Mouse (Mus musculus) hindbrain, embryonic 14.5 days (tissue): Measurements from ENCODE around the gene Mpnd. TPM values are rescaled to one million over a fixed set of nuclear protein-coding genes. Genes with fewer than 3 reads are reported as not detected.
A peak's percentile ranks its signal among the peaks of the same experiment; 100 is the strongest.

Experiments
- ATAC-seq: fragments of 200-750 bp; cut with Nextera tagmentation; 2 replicates; pipeline ENCODE4 v1.8.0; 2017; ENCODE audit warnings: moderate number of reproducible peaks, mild to moderate bottlenecking, moderate TSS enrichment, moderate library complexity; ENCODE audit not compliant: low FRiP score
- DNase-seq: peaks from one replicate; pipeline ENCODE4 v3.0.0-alpha.2; 2015; ENCODE audit warnings: low spot score
- H3K27ac ChIP-seq: fragments of 300-500 bp; sonication (generic); 2 replicates; pipeline ENCODE4 v1.5.1; 2014; ENCODE audit warnings: mild to moderate bottlenecking, moderate library complexity
- H3K27me3 ChIP-seq: fragments of 300-500 bp; sonication (generic); 2 replicates; pipeline ENCODE4 v1.6.1; 2014; ENCODE audit warnings: mild to moderate bottlenecking, low read length, mixed read lengths; ENCODE audit not compliant: control insufficient read depth, insufficient read depth
- H3K36me3 ChIP-seq: fragments of 300-500 bp; sonication (generic); replicated peaks from 2 replicates; pipeline ENCODE4 v1.6.1; 2014; ENCODE audit not compliant: control insufficient read depth, insufficient read depth
- H3K4me1 ChIP-seq: fragments of 300-500 bp; sonication (generic); replicated peaks from 2 replicates; pipeline ENCODE4 v1.6.1; 2014; ENCODE audit warnings: antibody characterized with exemption, low read length, mixed read lengths; ENCODE audit not compliant: control insufficient read depth, insufficient read depth
- H3K4me2 ChIP-seq: fragments of 300-500 bp; sonication (generic); replicated peaks from 2 replicates; pipeline ENCODE4 v1.6.1; 2014; ENCODE audit warnings: mild to moderate bottlenecking, moderate library complexity
- H3K4me3 ChIP-seq: fragments of 300-500 bp; sonication (generic); replicated peaks from 2 replicates; pipeline ENCODE4 v1.5.1; 2014; ENCODE audit warnings: mild to moderate bottlenecking, low read length
- H3K9ac ChIP-seq: fragments of 300-500 bp; sonication (generic); 2 replicates; pipeline ENCODE4 v1.6.1; 2014
- H3K9me3 ChIP-seq: fragments of 300-500 bp; sonication (generic); 2 replicates; pipeline ENCODE4 v1.6.1; 2016; ENCODE audit warnings: low read length; ENCODE audit not compliant: control insufficient read depth
- WGBS: fragments of 180-500 bp; shearing (Covaris S2); extraction: QIAGEN DNeasy Blood & Tissue Kit; methylation state at CpG from one replicate; pipeline ENCODE4 v1.1.7; 2014; 5-methylcytosine and 5-hydroxymethylcytosine counted together
- polyA plus RNA-seq: library from polyadenylated mRNA; unstranded; fragments of >200 nt; fragmentation: Nextera tagmentation; extraction: Ambion mirVana; gene quantifications from 2 replicates; pipeline ENCODE4 v1.2.1, GENCODE M21; 2014

Gene Mpnd
- polyA plus RNA-seq, 1 experiment from 2014 or later: 151 TPM

DNA sequence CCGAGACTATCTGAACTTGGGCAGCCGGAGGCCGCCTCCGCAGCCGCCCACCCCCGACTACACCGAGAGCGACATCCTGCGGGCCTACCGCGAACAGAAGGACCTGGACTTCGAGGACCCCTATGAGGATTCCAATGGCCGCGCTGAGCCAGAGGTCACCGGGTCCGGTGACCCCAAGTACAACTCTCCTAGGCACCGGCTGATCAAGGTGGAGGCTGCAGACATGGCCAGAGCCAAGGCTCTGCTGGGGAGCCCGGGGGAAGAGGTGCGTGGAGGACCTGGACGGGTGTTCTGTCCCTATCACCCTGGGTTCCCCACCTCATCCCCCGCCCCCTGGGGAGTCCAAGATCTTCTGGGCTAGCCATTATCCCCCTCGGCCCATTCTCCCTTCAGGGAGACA, 34.1 kb upstream of the Mpnd start:
- H3K27me3 ChIP-seq: no peaks in the 10 kb centered on the region
- H3K4me1 ChIP-seq: peaks cover 29% of the 10 kb centered on the region
- H3K9ac ChIP-seq: peak overlapping the region; percentile 84
- H3K4me3 ChIP-seq: peak overlapping the region; percentile 53
- H3K9me3 ChIP-seq: no peaks in the 10 kb centered on the region
- 0 out of 2 replicates have a peak overlapping the region, but pooled peaks have one; percentile 41 for H3K27ac ChIP-seq
- WGBS: 20% methylated on average over 22 of the region's 22 CpGs
- ATAC-seq (no peak), DNase-seq (no peak)
- peak overlapping the region; percentile 88 for H3K4me2 ChIP-seq
- peaks cover 40% of the 10 kb centered on the region for H3K36me3 ChIP-seq

DNA sequence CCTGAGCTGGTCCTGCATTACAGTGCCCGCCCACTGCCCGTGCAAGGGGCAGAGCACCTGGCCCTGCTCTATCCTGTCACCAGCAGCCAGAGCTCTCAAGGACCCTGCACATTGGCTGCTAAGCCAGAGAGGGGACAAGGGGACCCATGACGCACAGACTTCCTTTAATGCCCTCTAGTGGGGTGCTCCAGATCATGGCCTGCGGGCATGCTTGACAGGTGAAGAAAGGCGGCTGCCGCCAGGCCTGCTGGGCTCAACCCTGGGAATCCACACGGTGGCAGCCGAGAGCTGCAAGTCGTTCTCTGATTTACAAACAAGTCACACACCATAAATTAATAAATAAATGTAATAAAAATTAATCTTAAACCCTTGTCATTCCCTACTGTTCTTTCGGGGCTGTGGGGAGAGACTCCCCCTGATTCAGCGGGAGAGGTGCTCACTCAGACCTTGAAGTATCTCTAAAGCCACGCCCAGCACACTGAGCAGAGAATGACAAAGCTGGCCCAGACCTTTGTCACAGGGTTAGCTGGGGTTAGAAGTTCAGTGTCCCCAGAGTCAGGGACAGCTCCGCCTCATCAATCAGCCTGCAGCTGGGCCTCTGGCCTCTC, 29.2 kb upstream of the Mpnd start:
- no peaks in the 10 kb centered on the region for H3K9me3 ChIP-seq
- peak; percentile 75 for ATAC-seq
- 14% methylated on average over 13 of the region's 13 CpGs for WGBS
- H3K4me2 ChIP-seq: peak overlapping the region; percentile 16; the same call in 1 of the 2 replicates
- H3K9ac ChIP-seq: peak overlapping the region; percentile 36
- H3K4me1 ChIP-seq: peaks cover 7% of the 10 kb centered on the region
- no peak overlapping the region for H3K4me3 ChIP-seq
- peaks cover 21% of the 10 kb centered on the region for H3K36me3 ChIP-seq
- no peaks in the 10 kb centered on the region for H3K27me3 ChIP-seq
- DNase-seq: peak; percentile 81
- peak overlapping the region; percentile 70 for H3K27ac ChIP-seq

DNA sequence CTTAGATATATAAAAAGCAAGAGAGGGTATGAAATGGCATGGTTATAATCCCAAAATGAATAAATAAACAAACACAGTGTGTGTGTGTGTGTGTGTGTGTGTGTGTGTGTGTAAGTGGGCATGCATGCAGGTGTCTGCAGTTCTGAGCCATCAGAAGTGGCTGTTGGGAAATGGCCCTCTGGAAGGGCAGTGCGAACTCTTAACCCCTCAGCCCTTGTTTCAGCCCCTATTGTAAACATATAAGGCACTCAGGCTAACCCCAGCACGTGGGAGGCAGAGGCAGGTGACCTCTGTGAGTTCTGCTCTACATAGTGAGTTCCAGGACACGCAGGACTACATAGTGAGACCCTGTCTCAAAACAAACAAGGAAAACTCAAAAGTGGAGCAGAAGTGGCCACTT, 28.2 kb upstream of the Mpnd start:
- Histone ChIP-seq H3K36me3 (peaks cover 21% of the 10 kb centered on the region), H3K9ac (0 out of 2 replicates have a peak overlapping the region, but pooled peaks have one; percentile 25), H3K4me2 (no peak overlapping the region), H3K27ac (peak overlapping the region; percentile 70; the same call in 1 of the 2 replicates), H3K4me3 (no peak overlapping the region), H3K4me1 (no peaks in the 10 kb centered on the region), H3K27me3 (no peaks in the 10 kb centered on the region), H3K9me3 (no peaks in the 10 kb centered on the region)
- WGBS: 59% methylated on average over 3 of the region's 3 CpGs
- DNase-seq (no peak), ATAC-seq (no peak)

DNA sequence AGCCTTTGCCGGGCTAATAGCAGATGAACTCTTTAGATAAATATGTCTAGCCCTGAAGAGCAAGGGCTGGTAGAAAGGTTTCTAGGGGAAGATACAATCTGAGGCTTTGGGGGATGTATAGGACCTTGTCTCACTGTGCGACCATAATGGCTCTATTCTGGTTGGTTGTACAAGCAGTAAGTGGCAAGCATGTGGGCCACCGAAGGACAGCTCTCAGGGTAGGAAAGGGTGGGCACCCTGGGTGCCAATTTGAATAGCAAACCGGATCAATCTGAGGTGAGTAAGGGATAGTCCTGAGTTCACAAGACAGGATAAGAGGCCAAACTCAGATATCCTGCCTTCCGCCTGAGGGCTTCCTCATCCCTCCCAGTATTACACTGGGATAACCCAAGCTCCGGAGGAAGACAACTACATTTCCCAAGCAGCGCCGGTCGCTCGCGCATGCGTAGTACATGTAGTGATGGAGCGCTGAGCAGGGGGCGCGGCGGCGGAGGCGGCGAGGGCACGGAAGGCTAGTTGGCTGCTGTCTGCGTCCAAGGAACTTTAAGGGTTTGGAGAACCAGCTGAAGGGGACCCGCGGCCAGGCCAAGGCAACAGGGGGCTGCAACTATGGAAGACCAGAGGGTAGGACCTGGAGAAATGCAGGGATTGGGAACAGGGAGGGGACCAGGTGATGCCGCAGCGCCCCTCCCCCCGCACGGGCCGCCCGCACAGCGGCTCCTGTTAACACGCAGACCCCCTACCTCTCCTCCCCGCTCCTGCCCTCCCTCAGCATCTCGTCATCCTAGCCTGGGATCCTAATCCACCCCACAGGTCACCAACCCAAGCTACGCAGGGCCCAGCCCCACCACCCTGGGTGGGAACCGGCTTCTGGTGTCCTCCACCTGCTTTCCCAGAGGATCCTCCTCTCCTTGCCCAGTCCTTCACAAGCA, 19.2 kb upstream of the Mpnd start, which contains the start of gene Fsd1:
Gene Fsd1, plus strand, starts transcription at position 480 of the 932 bp plus-strand sequence.
- DNase-seq (peak; percentile 88), ATAC-seq (peak; percentile 89)
- WGBS: 10% methylated on average over 29 of the region's 35 CpGs
- Histone ChIP-seq H3K4me3 (peak within 1 kb of the TSS; percentile 74), H3K27me3 (no peaks in the 10 kb centered on the region), H3K4me1 (0 out of 2 replicates have a peak, but pooled peaks cover 6% of the 10 kb centered on the region), H3K9ac (peak within 1 kb of the TSS; percentile 84), H3K27ac (peak within 1 kb of the TSS; percentile 70), H3K36me3 (peaks cover 23% of the 10 kb centered on the region), H3K4me2 (peak within 1 kb of the TSS; percentile 73), H3K9me3 (no peaks in the 10 kb centered on the region)

DNA sequence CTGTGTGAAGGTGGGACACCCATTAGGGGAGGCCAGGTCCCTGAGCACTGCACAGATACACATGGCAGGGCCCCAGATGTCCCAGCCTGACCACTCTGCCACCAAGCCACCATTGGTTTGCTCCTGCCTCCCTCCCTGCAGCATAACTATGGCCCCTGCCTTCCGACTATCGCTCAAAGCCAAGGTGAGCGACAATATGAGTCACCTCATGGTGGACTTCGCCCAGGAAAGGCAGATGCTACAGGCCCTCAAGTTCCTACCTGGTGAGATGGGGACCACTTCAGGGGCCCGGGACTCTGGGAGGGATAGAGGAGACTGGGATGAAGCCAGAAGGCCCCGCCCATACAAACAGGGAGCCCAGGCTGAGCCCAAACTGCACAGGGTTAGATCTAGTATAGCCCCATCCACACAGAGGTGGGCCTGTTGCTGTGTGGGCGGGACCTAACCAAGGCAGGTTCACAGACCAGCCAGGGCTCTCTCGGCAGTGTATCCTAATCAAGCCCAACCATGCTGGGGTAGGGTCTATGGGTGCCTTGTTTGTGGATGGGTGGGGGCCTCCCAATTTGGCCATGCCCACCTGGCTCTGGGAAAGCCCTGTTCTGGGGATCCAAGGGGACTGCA, 15.1 kb upstream of the Mpnd start:
- ATAC-seq: no peak
- Histone ChIP-seq H3K36me3 (peaks cover 62% of the 10 kb centered on the region), H3K27ac (no peak overlapping the region), H3K9ac (no peak overlapping the region), H3K9me3 (no peaks in the 10 kb centered on the region), H3K4me2 (no peak overlapping the region), H3K4me3 (no peak overlapping the region), H3K4me1 (0 out of 2 replicates have a peak, but pooled peaks cover 6% of the 10 kb centered on the region), H3K27me3 (no peaks in the 10 kb centered on the region)
- 95% methylated on average over 8 of the region's 8 CpGs for WGBS
- DNase-seq: no peak

DNA sequence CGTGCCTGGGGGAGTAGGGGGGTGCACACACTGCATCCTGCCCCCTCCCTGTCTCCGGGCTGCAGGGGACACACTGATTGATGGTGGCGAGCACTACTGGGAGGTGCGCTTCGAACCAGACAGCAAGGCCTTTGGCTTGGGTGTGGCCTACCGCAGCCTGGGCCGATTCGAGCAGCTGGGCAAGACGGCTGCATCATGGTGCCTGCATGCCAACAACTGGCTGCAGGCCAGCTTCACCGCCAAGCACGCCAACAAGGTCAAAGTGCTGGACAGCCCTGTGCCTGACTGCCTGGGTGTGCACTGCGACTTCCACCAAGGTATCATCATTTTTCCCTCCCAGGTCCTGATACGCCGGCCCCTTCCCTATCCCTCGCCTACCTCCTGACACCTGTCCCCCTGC, 9.5 kb upstream of the Mpnd start:
- Histone ChIP-seq H3K4me2 (no peak overlapping the region), H3K4me3 (no peak overlapping the region), H3K9ac (no peak overlapping the region), H3K9me3 (no peaks in the 10 kb centered on the region), H3K4me1 (no peaks in the 10 kb centered on the region), H3K27me3 (peaks cover 14% of the 10 kb centered on the region; the same call in 1 of the 2 replicates), H3K36me3 (peaks cover 61% of the 10 kb centered on the region), H3K27ac (no peak overlapping the region)
- WGBS: 83% methylated on average over 14 of the region's 15 CpGs
- no peak for ATAC-seq
- no peak for DNase-seq

DNA sequence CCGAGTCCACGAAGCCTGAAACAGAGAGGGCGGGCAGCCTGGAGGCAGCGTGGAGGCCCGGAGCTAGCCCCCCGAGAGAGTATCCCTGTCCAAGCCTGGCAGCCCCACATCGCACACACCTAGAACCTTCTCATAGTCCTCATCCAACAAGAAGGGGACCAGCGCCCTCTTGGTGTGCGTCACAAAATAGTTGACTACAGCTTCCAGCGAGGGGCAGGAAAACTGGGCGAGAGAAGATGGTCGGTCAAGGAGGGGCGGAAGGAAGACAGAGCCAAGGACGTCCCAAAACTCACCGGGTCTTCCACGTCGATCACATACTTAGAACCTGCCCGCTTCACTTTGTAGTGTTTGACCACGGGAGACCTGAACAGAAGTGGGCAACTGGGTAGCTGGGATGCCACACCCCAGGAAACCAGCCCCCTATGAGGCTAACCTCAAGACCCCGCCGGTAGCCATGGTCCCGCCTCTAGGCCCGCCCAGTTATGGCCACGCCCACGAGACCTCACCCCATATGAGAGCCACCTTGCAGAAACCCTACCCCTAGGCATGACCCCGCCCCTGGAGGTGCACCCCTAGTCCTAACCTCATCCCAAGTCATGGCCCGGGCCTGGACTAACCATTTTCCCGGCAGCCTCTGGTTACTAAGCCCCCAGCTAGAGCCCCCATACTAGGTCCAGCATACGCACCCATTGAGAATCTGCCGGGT, 5.6 kb upstream of the Mpnd start:
- H3K27me3 ChIP-seq: peaks cover 14% of the 10 kb centered on the region; the same call in 1 of the 2 replicates
- DNase-seq (no peak), ATAC-seq (peak; percentile 15; the same call in 1 of the 2 replicates)
- H3K9ac ChIP-seq: no peak overlapping the region
- H3K36me3 ChIP-seq: peaks cover 23% of the 10 kb centered on the region
- H3K9me3 ChIP-seq: no peaks in the 10 kb centered on the region
- no peak overlapping the region for H3K27ac ChIP-seq
- no peaks in the 10 kb centered on the region for H3K4me1 ChIP-seq
- H3K4me2 ChIP-seq: no peak overlapping the region
- 7% methylated on average over 30 of the region's 30 CpGs for WGBS
- no peak overlapping the region for H3K4me3 ChIP-seq

DNA sequence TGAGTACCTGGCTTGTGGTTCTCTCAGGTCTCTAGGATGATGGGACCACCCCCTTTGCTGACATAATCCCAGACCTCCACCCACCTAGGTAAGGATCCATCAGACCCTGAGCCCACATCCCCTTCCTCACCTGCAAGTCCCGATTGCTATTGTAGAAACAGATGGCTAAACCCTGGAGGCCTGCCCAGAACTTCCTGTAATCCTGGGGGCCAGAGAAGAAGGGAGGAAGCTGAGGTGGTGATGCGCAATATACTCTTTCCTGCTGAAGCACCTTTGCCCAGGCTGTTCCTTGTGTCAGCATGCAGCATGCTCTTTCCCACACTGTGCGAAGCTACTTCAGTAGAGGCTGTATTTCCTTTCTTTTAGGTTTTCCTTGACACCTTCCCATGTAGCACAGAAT, 2.5 kb upstream of the Mpnd start:
- 94% methylated on average over 3 of the region's 3 CpGs for WGBS
- no peaks in the 10 kb centered on the region for H3K9me3 ChIP-seq
- H3K9ac ChIP-seq: no peak overlapping the region
- H3K4me3 ChIP-seq: no peak overlapping the region
- no peak overlapping the region for H3K4me2 ChIP-seq
- DNase-seq: no peak
- peaks cover 14% of the 10 kb centered on the region; the same call in 1 of the 2 replicates for H3K27me3 ChIP-seq
- H3K27ac ChIP-seq: no peak overlapping the region
- no peaks in the 10 kb centered on the region for H3K36me3 ChIP-seq
- H3K4me1 ChIP-seq: peaks cover 4% of the 10 kb centered on the region
- no peak for ATAC-seq
